Mouse (Mus musculus) bone marrow macrophage, adult 2 months (primary cell): Measurements from ENCODE around the gene Insrr.

Source experiments
- CTCF ChIP-seq: IDR thresholded peaks from 2 replicates; pipeline ENCODE4 v1.5.1; 2012; ENCODE audit warnings: low read depth, mild to moderate bottlenecking, low read length, moderate library complexity
- POLR2A ChIP-seq: IDR thresholded peaks from 2 replicates; pipeline ENCODE4 v1.6.1; 2012; ENCODE audit warnings: mild to moderate bottlenecking, low read depth, low read length, borderline replicate concordance

DNA sequence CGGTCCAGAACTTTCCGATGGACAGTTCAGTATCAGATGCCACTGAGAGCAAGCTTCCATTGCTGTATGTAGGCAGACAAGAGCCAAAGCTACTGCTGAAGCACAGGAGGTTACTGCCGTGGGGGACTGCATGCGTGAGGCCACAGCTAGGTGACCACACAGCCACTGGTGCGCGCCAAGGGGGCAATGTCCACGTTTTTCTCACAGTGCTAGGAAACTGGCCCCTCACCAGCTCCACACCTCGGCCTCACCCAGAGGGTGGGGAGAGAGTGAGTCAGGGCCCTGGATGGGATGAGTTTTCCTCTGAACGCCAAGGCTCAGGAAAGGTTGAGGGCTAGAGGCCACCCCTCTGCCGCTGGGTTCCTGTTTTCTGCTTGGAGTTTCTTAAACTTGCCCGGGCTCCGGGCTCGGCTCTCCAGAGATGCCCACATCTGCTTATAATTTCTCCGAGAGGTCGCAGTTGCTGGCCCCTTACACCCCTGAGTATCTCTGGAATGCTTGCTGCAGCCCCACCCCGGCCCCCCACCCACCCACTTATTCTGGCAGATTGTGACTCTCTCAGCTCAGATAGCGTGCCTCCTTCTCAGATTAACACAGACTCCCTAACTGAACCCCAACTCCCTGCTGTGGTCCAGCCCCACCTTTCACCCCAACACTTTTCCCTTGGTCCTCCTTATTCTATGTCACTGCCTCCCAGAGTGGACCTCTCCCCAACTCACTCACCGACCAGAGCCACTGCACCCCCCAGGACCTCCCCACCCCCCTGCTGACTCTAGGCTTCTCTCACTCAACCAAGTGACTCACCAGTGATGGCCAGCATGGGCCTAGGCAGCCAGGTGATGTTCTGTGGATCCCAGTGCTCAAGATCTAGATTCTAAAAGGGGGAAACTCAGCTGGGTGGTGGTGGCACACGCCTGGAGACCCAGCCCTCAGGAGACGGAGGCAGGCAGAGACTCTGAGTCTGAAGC, 35.1 kb upstream of the Insrr start:
- TF ChIP-seq CTCF, result no peak
- no peak for TF ChIP-seq POLR2A
